Mouse (Mus musculus) adrenal gland, postnatal 0 days (tissue): Measurements from ENCODE around the gene Olfr1044. TPM values are rescaled to one million over a fixed set of nuclear protein-coding genes. Genes with fewer than 3 reads are reported as not detected.

Experiments used
- polyA plus RNA-seq: library from polyadenylated mRNA; unstranded; fragments of >200 nt; fragmentation: Nextera tagmentation; extraction: Ambion mirVana; gene quantifications from 2 replicates; pipeline ENCODE4 v1.2.1, GENCODE M21; 2015

Olfr1044 gene
- polyA plus RNA-seq: not detected in 2 replicates

GRCm38 (mm10) chr2:86177720-86178119 lies at the start of gene Olfr1044:
TSS of gene Olfr1044 (minus strand) at chr2:86177820.

GRCm38 (mm10) chr2:86219214-86219613 lies 41.6 kb upstream of the Olfr1044 start, which contains the start of gene Olfr1046:
TSS of gene Olfr1046 (minus strand) at chr2:86219314.

GRCm38 (mm10) chr2:86202909-86203308 lies 25.3 kb upstream of the Olfr1044 start, which contains the start of gene Olfr1045:
TSS of gene Olfr1045 (minus strand) at chr2:86203009.

GRCm38 (mm10) chr2:86185583-86185982 lies 8.0 kb upstream of the Olfr1044 start, which contains the start of gene Olfr52:
TSS of gene Olfr52 (minus strand) at chr2:86185683.

GRCm38 (mm10) chr2:86167422-86167821 lies 10.2 kb downstream of the Olfr1044 start, which contains the start of gene Olfr1043:
TSS of gene Olfr1043 (minus strand) at chr2:86167522.

GRCm38 (mm10) chr2:86161738-86162137 lies 15.9 kb downstream of the Olfr1044 start, which contains the start of gene Olfr1042:
TSS of gene Olfr1042 (minus strand) at chr2:86161838.

GRCm38 (mm10) chr2:86146632-86147031 lies 31.0 kb downstream of the Olfr1044 start, which contains the start of gene Olfr1040:
TSS of gene Olfr1040 (minus strand) at chr2:86146732.

GRCm38 (mm10) chr2:86135828-86136227 lies 41.8 kb downstream of the Olfr1044 start, which contains the start of gene Olfr1039:
TSS of gene Olfr1039 (minus strand) at chr2:86135928.

Other genes with a start within 250 kb of the Olfr1044 start
- gene Olfr1028, start 227.4 kb downstream of the Olfr1044 start, polyA plus RNA-seq: not detected in 2 replicates
- gene Olfr1029, start 203.9 kb downstream of the Olfr1044 start, polyA plus RNA-seq: not detected in 2 replicates
- not detected in 2 replicates for gene Olfr1030, start 198.5 kb downstream of the Olfr1044 start, polyA plus RNA-seq
- not detected in 2 replicates for gene Olfr1031, start 187.5 kb downstream of the Olfr1044 start, polyA plus RNA-seq
- gene Olfr1032, start 172.3 kb downstream of the Olfr1044 start, polyA plus RNA-seq: not detected in 2 replicates
- gene Olfr1033, start 157.2 kb downstream of the Olfr1044 start, polyA plus RNA-seq: 6.6 and 7.4 TPM in 2 replicates
- gene Olfr1034, start 132.0 kb downstream of the Olfr1044 start, polyA plus RNA-seq: 0.05 and 0.08 TPM in 2 replicates
- not detected in 2 replicates for gene Olfr1036, start 103.8 kb downstream of the Olfr1044 start, polyA plus RNA-seq
- not detected in 2 replicates for gene Olfr1037, start 90.4 kb downstream of the Olfr1044 start, polyA plus RNA-seq
- not detected in 2 replicates for gene Olfr1039, start 41.9 kb downstream of the Olfr1044 start, polyA plus RNA-seq
- not detected in 2 replicates for gene Olfr1040, start 31.1 kb downstream of the Olfr1044 start, polyA plus RNA-seq
- 0.08 TPM in 1 of 2 replicates, not detected in the other for gene Olfr1042, start 16.0 kb downstream of the Olfr1044 start, polyA plus RNA-seq
- gene Olfr1043, start 10.3 kb downstream of the Olfr1044 start, polyA plus RNA-seq: not detected in 2 replicates
- not detected in 2 replicates for gene Olfr52, start 7.9 kb upstream of the Olfr1044 start, polyA plus RNA-seq
- not detected in 2 replicates for gene Olfr1045, start 25.2 kb upstream of the Olfr1044 start, polyA plus RNA-seq
- gene Olfr1046, start 41.5 kb upstream of the Olfr1044 start, polyA plus RNA-seq: not detected in 2 replicates
- gene Olfr1047, start 53.6 kb upstream of the Olfr1044 start, polyA plus RNA-seq: not detected in 2 replicates
- gene Olfr1048, start 62.5 kb upstream of the Olfr1044 start, polyA plus RNA-seq: not detected in 2 replicates
- gene Olfr1049, start 80.5 kb upstream of the Olfr1044 start, polyA plus RNA-seq: not detected in 2 replicates
- not detected in 2 replicates for gene Olfr1051, start 101.3 kb upstream of the Olfr1044 start, polyA plus RNA-seq
- not detected in 2 replicates for gene Olfr1052, start 114.6 kb upstream of the Olfr1044 start, polyA plus RNA-seq
- gene Olfr1053, start 137.5 kb upstream of the Olfr1044 start, polyA plus RNA-seq: not detected in 2 replicates
- gene Olfr1054, start 157.6 kb upstream of the Olfr1044 start, polyA plus RNA-seq: not detected in 2 replicates
- gene Olfr1055, start 172.5 kb upstream of the Olfr1044 start, polyA plus RNA-seq: not detected in 2 replicates
- not detected in 2 replicates for gene Olfr1056, start 184.6 kb upstream of the Olfr1044 start, polyA plus RNA-seq
- gene Olfr1057, start 200.6 kb upstream of the Olfr1044 start, polyA plus RNA-seq: not detected in 2 replicates
- not detected in 2 replicates for gene Olfr1058, start 210.7 kb upstream of the Olfr1044 start, polyA plus RNA-seq
- not detected in 2 replicates for gene Olfr1061, start 236.2 kb upstream of the Olfr1044 start, polyA plus RNA-seq
- not detected in 2 replicates for gene Olfr1062, start 248.9 kb upstream of the Olfr1044 start, polyA plus RNA-seq